Mouse (Mus musculus): Measurements from ENCODE around the gene D17H6S53E. TPM values are rescaled to one million over a fixed set of nuclear protein-coding genes. Genes with fewer than 3 reads are reported as not detected.

The D17H6S53E gene
- polyA plus RNA-seq, 1 experiment from 2014 or later: 5.3 TPM

DNA sequence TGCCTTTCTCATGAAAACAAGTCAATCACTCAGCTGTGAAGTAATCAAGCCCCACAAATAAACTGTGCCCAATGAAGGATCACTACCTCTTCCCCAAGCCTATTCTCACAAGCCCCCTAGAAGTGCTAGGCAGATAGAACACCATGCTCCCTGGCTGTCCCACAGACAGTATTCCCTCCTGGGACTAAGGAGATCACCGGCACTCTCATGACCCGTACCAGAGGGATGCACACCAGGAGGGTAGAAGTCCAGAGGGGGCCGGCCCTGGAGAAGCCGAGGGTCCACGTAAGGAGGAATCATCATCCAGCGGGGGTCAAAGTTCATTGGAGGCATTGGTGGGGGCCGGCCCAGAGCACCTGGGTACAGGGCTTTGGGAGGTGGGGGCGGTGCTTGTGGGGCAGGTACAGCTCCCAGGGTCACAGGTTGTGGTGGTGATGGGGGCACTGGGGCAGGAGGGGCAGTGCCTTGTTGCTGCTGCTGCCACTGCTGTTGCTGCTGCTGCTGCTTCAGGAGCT, 31.5 kb downstream of the D17H6S53E start:
- H3K27ac ChIP-seq: no peak overlapping the region
- H3K4me2 ChIP-seq: no peak overlapping the region
- no peak overlapping the region for H3K4me3 ChIP-seq (replicated peaks)
- ATAC-seq (ENCODE audit: low FRiP score): no peak
- H3K9ac ChIP-seq: no peak overlapping the region
- 95% methylated on average over 8 of the region's 8 CpGs for WGBS
- H3K4me1 ChIP-seq: peaks cover 13% of the 10 kb centered on the region
- H3K9me3 ChIP-seq: no peaks in the 10 kb centered on the region
- no peaks in the 10 kb centered on the region for H3K27me3 ChIP-seq
- peaks cover 100% of the 10 kb centered on the region for H3K36me3 ChIP-seq (replicated peaks)

DNA sequence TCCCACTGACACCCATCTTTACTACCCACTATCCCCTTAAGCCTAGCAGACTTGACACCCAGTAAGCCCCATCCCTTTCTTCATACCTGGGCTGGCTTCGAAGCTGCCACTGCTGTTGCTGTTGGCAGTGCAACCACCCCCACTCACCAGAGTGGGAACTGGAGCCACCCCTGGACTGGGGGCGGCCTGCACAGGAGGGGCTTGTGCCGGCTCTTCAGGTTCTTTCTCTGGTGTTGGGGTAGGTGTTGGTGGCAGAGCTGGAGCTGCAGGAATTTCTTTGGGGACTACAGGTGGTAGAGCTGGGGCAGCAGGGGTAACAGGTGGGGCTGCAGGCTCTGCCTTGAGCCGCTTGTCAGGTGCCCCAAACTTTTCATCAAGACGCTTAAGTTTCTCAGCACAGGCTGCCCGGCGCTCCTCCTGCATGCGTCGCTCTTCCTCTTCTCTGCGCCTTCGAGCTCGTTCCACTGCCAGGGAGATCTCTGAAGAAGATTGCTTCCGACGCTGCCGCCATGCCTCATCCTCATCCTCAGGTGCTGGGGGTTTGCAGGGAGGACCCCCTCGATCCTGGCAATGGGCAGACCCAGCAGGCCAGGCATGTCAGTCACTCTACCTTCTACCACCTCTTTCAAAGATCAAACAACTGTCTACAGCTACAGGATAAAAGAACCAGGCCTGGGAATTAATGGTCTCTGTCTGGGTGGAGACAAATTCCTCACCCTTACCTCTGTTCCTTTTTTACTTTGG, 32.8 kb downstream of the D17H6S53E start:
- Histone ChIP-seq H3K4me2 (no peak overlapping the region), H3K36me3 (replicated peaks) (peaks cover 88% of the 10 kb centered on the region), H3K27me3 (no peaks in the 10 kb centered on the region), H3K4me3 (replicated peaks) (no peak overlapping the region), H3K4me1 (peaks cover 22% of the 10 kb centered on the region), H3K9ac (no peak overlapping the region), H3K27ac (no peak overlapping the region), H3K9me3 (no peaks in the 10 kb centered on the region)
- 95% methylated on average over 16 of the region's 16 CpGs for WGBS
- ATAC-seq (ENCODE audit: low FRiP score): no peak

DNA sequence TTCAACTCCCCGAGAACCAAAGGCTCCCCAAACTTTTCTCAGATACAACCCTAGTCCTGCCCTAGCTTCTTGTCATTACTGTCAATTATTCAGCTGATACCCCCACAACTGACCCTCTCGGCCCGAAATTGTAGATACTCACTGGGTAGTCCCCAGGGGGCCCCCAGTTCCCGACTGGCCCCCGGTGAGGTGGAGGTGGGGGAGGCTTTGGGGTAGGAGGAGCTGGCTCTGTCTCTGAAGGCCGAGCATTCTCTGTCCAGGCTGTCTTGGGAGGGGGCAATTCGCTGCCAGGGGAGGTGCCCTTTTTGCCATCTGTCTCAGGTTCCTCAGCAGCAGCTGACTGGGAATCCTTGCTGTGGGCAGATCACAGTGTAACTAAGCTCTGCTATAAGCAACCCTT, 33.5 kb downstream of the D17H6S53E start:
- Histone ChIP-seq H3K27me3 (no peaks in the 10 kb centered on the region), H3K4me1 (peaks cover 22% of the 10 kb centered on the region), H3K4me3 (replicated peaks) (no peak overlapping the region), H3K27ac (no peak overlapping the region), H3K36me3 (replicated peaks) (peaks cover 82% of the 10 kb centered on the region), H3K9me3 (no peaks in the 10 kb centered on the region), H3K4me2 (no peak overlapping the region), H3K9ac (no peak overlapping the region)
- ATAC-seq (ENCODE audit: low FRiP score): no peak
- WGBS: 91% methylated on average over 7 of the region's 7 CpGs

DNA sequence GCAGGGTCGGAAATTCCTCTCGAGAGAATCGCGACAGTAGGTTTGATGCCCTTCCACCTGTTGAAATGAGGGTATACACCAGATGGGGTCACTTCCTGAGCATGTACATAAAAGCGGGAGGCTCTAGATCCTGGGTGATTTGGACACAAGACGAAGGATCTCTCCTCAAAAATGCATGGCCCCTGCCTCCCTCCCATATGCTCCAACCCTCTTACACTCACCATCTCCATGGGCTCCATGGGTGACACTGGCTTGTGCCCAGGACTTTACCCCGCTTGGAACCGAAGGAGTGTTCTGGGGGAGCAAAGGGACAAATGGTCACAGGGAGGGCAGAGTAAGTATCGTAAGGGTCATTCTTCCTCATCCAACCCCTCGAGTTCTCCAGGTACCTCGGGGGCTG, 35.2 kb downstream of the D17H6S53E start:
- H3K9me3 ChIP-seq: no peaks in the 10 kb centered on the region
- peaks cover 29% of the 10 kb centered on the region for H3K4me1 ChIP-seq
- no peak overlapping the region for H3K4me2 ChIP-seq
- no peak for ATAC-seq (ENCODE audit: low FRiP score)
- 0 out of 2 replicates have a peak overlapping the region, but pooled peaks have one; percentile 99 for H3K4me3 ChIP-seq (replicated peaks)
- WGBS: 93% methylated on average over 11 of the region's 11 CpGs
- H3K36me3 ChIP-seq (replicated peaks): peaks cover 64% of the 10 kb centered on the region
- no peak overlapping the region for H3K27ac ChIP-seq
- 0 out of 2 replicates have a peak overlapping the region, but pooled peaks have one; percentile 100 for H3K9ac ChIP-seq
- H3K27me3 ChIP-seq: no peaks in the 10 kb centered on the region

DNA sequence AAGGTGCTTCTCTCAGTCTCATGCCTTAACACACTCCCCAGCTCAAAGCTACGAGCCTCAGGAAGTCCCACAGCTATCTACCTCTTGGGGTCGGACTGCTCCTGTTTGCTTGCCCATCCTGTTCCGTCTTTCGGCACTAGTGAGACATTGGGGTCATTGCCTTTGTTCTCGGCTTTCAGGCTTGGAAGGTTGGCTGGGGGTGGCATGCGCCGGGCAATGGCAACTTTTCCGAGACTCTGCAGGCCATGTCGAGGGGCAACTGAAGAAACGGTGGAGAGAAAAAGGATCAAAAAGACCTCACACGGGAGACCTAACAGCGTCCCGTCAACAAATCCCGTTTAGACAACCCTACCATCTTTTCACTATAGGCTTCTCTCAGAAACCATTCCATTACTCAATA, 35.9 kb downstream of the D17H6S53E start:
- peaks cover 32% of the 10 kb centered on the region for H3K4me1 ChIP-seq
- peak overlapping the region; percentile 96 for H3K4me2 ChIP-seq
- no peaks in the 10 kb centered on the region for H3K27me3 ChIP-seq
- H3K27ac ChIP-seq: no peak overlapping the region
- peak overlapping the region; percentile 100 for H3K9ac ChIP-seq
- peaks cover 57% of the 10 kb centered on the region for H3K36me3 ChIP-seq (replicated peaks)
- H3K9me3 ChIP-seq: no peaks in the 10 kb centered on the region
- 82% methylated on average over 14 of the region's 14 CpGs for WGBS
- H3K4me3 ChIP-seq (replicated peaks): peak overlapping the region; percentile 99
- ATAC-seq (ENCODE audit: low FRiP score): no peak

DNA sequence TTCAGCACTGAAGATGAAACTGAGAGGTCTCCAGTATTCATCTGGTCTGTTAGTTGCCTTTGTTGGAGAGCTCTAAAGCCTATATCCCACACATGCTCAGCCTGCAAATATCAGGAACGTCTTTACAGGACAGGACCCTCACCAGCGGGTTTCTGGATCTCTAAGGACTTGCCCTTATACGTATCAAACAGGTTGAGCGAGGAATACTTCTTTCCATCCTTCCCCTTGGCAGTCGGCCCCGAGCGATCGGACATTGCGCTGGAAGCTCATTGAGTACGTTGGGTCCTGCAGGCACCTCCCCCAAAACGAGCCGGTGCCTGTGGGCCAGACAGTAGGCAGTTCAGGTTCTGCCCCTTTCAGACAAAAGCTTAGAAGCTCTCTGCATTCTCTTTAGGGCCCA, 36.6 kb downstream of the D17H6S53E start:
- Histone ChIP-seq H3K4me3 (replicated peaks) (peak overlapping the region; percentile 99), H3K4me2 (peak overlapping the region; percentile 96), H3K36me3 (replicated peaks) (peaks cover 51% of the 10 kb centered on the region), H3K27ac (0 out of 2 replicates have a peak overlapping the region, but pooled peaks have one; percentile 8), H3K4me1 (peaks cover 32% of the 10 kb centered on the region), H3K9ac (peak overlapping the region; percentile 100), H3K9me3 (no peaks in the 10 kb centered on the region), H3K27me3 (no peaks in the 10 kb centered on the region)
- 53% methylated on average over 12 of the region's 12 CpGs for WGBS
- no peak for ATAC-seq (ENCODE audit: low FRiP score)

DNA sequence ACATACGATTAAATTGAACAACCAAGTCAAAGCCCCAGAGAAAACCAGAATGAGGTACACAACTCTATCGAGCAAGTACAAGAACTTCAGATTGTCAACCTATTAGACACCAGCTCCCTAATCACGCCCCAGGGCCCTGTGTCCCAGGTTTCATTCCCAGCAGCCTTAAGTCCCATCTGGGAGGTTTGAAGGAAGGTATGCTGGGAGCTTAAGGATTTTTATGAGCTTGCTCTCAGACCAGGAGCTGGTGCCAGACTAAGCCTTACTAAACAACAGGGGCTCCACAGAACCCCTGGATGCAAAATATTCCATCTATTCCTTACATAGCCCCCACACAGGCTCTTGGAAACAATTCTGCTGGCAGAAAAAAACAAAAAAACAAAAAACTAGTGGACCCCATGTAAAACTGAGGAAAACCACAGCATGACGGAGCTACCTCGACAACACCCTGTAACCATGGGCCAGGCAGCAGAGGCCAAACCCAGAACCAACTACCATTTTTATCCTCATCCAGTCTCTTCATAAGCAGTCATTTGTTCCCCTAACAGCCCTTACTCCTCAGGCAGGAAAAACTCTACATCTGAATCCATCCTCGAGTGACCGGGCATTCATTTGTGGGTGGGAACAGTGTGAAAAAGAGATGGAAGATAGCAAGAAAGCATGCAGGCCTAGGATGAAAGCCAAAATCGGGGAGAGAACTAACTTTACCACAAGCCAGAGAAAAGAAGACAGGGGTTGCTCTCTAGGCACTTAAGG, 37.3 kb downstream of the D17H6S53E start:
- WGBS: 21% methylated on average over 8 of the region's 8 CpGs
- Histone ChIP-seq H3K4me2 (peak overlapping the region; percentile 96), H3K36me3 (replicated peaks) (peaks cover 43% of the 10 kb centered on the region), H3K9ac (peak overlapping the region; percentile 100), H3K4me3 (replicated peaks) (peak overlapping the region; percentile 99), H3K4me1 (peaks cover 32% of the 10 kb centered on the region), H3K27me3 (no peaks in the 10 kb centered on the region), H3K9me3 (no peaks in the 10 kb centered on the region), H3K27ac (peak overlapping the region; percentile 98)
- ATAC-seq (ENCODE audit: low FRiP score): no peak

DNA sequence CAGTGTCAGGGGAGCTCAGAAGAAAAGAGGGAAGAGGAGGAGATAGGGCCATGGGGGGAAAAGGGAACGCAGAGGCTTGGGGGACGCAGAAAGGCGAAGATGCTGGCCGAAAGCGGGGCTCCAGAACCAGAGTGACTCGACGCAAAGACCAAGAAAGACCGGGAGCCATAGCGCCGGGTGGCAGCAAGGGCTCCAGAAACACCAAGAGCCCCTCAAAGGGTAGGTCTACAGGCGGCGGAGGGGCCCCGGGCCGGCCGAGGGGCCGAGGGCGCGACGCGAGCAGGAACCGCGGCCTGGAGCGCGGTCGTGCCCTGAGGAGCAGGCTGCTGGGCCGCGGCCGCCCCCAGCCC, 38.0 kb downstream of the D17H6S53E start:
- peak overlapping the region; percentile 98 for H3K27ac ChIP-seq
- peak overlapping the region; percentile 99 for H3K4me3 ChIP-seq (replicated peaks)
- no peaks in the 10 kb centered on the region for H3K27me3 ChIP-seq
- WGBS: under 1% methylated on average over 27 of the region's 28 CpGs
- H3K4me2 ChIP-seq: peak overlapping the region; percentile 96
- H3K9me3 ChIP-seq: no peaks in the 10 kb centered on the region
- H3K36me3 ChIP-seq (replicated peaks): peaks cover 36% of the 10 kb centered on the region
- H3K4me1 ChIP-seq: peaks cover 32% of the 10 kb centered on the region
- H3K9ac ChIP-seq: peak overlapping the region; percentile 100
- no peak for ATAC-seq (ENCODE audit: low FRiP score)

DNA sequence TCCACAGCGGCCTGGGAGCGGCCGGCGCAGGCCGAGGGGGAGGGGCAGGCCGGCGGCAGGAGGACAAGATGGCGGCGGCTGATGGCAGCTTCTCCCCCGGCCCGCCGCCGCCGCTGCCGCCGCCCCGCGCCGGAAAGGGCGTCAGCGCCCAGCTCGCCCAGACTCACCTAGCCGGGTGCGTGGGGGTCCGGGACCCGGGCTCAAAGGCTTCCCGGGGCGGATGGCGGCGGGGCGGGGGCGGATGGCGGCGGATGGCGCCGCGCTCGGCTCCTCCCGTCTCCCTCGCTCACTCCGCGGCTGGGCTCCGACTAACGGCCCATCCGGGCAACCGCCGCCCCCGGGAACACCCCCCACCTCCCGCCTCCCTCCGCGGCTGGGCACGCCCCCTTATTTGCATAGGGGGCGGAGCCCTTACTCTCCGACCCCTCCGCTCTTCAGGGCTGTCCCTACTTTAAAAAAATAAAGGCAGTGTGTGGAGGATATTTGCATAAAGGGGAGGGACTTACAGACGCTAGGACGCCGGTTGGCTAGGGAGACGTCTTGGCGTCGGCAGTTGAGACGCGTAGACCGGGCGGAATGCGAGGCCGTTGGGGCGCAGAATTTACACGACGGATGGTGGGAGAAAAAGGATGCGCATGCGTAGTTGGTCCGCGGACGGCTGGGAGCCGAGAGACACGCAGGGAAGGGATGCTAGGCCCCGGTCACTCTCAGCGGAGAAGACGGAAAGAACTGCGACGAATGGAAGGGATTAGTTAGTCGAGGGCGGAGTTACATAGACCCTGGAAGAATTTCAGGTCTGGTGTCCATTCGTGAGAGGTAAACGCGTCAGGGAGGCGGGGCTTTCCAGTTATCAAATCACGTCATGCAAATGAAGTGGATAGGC, 38.6 kb downstream of the D17H6S53E start, which contains the start of gene Prrc2a:
Gene Prrc2a, minus strand, starts transcription at position 330 of the 883 bp plus-strand sequence.
- H3K4me2 ChIP-seq: peak within 1 kb of the TSS; percentile 96
- WGBS: under 1% methylated on average over 81 of the region's 89 CpGs
- H3K36me3 ChIP-seq (replicated peaks): peaks cover 30% of the 10 kb centered on the region
- H3K4me1 ChIP-seq: peaks cover 32% of the 10 kb centered on the region
- peak within 1 kb of the TSS; percentile 98 for H3K27ac ChIP-seq
- H3K4me3 ChIP-seq (replicated peaks): peak within 1 kb of the TSS; percentile 99
- ATAC-seq (ENCODE audit: low FRiP score): peak; percentile 96
- H3K9ac ChIP-seq: peak within 1 kb of the TSS; percentile 100
- no peaks in the 10 kb centered on the region for H3K27me3 ChIP-seq
- H3K9me3 ChIP-seq: no peaks in the 10 kb centered on the region

DNA sequence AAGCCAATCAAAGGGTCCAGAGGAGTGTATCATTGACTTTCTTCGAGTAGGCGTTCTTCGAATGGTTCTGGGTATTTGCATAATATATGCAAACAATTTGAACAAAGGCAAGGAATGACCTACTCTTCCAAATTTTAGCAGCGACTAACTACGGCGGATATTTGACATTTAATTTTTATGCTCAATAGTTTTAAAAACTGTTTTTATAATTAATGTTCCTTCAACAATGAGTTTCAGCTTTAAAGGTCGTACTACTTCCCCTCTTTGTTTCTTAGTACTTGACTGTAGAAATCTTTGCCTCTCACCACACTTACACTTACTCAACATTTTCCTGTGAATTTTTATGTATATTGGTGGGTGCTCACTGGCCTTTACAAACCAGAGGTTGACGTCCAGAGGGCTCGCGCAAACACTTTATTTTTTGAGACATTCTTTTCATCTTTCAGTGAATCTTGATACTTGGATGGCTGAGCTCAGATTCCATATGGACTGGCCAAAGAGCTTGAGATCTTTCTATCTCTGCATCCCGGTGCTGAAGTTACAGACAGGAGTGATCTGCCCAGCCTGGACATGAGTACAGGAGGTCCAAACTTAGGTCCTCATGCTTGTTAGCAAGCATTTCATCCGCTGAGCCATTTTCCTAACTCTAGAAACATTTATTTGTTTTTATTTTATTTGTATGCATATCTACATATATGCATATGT, 39.4 kb downstream of the D17H6S53E start:
- Histone ChIP-seq H3K27ac (peak overlapping the region; percentile 98), H3K9ac (peak overlapping the region; percentile 48), H3K4me1 (peaks cover 32% of the 10 kb centered on the region), H3K9me3 (no peaks in the 10 kb centered on the region), H3K4me2 (peak overlapping the region; percentile 96), H3K36me3 (replicated peaks) (peaks cover 22% of the 10 kb centered on the region), H3K27me3 (no peaks in the 10 kb centered on the region), H3K4me3 (replicated peaks) (peak overlapping the region; percentile 99)
- 23% methylated on average over 12 of the region's 12 CpGs for WGBS
- no peak; the same call in 1 of the 2 replicates for ATAC-seq (ENCODE audit: low FRiP score)

DNA sequence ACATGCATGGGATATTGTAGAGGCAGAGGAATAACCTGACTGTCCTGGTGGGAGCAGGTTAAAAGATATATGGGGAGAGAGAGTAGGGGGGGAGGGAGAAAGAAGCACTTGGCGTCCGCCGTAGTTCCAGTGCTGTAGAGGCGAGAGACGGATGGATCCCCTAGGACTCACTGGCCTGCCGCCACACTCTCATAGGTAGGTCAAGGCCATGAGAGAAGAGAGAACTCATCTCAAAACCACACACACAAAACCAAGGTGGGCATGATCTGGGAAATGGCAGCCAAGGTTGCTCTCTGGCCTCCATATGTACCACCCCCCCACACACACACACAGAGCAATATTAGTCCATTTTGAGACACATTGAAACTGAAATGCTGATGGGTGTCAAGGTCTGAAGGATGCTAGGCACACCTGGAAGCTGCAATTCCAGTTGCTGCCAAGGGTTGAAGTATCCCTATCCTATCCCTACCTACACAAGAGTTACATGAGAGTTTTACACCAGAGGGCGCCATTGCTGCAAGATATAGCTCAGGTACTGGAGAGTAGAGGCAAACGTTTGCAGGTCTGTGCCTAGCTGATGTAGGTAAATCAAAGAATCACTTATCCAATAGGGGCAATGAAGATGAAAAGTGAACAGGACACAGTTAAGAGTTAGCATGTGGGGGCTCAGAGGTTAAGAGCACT, 40.3 kb downstream of the D17H6S53E start:
- Histone ChIP-seq H3K4me3 (replicated peaks) (peak overlapping the region; percentile 99; the same call in 1 of the 2 replicates), H3K36me3 (replicated peaks) (peaks cover 13% of the 10 kb centered on the region), H3K4me2 (peak overlapping the region; percentile 96), H3K27me3 (no peaks in the 10 kb centered on the region), H3K4me1 (peaks cover 31% of the 10 kb centered on the region), H3K27ac (peak overlapping the region; percentile 98), H3K9me3 (no peaks in the 10 kb centered on the region), H3K9ac (peak overlapping the region; percentile 43; the same call in 1 of the 2 replicates)
- WGBS: 72% methylated on average over 8 of the region's 8 CpGs
- ATAC-seq (ENCODE audit: low FRiP score): no peak
